Mouse (Mus musculus) liver, adult 2 months (tissue): ENCODE measurements around the gene Lrrc55.

Experiments
- CTCF ChIP-seq: fragments of 200-500 bp; IDR thresholded peaks from 2 replicates; pipeline ENCODE4 v1.5.1; 2011; ENCODE audit warnings: low read depth, low read length, control low read depth
- POLR2A ChIP-seq: fragments of 200-500 bp; IDR thresholded peaks from 2 replicates; pipeline ENCODE4 v1.6.1; 2011; ENCODE audit warnings: low read length, control low read depth; ENCODE audit not compliant: insufficient read depth; ENCODE audit errors: extremely low read depth

DNA sequence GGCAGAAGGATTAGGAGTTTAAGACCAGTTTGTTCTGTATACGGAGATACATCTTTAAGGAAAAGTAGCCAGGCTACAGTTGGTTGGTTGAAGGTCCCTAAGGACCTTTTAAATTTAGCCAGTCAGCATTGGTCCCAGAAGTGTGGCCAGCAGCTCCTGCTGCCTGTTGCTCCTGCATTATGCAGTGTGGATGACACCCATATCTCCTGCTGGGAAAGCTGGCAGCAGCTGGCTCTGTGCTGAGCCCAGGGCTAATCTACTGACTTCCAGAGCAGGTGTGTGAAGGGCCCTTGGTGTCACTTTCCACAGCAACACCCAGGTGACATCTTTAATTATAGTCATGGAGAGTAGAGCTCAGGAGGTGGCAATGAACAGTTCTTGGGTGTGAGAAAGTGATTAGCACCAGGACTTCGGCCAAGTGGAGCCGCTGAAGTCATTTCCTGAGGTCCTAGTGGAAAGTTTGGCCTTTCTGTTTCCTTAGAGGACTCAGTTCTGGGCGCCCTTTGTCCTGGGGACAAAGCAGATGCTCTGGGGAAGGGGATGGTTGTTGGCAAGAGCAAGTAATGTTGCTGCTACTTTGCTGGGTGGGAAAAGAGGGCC is 41.2 kb upstream of the Lrrc55 start:
- TF ChIP-seq CTCF: no peak
- no peak for TF ChIP-seq POLR2A
